Mouse (Mus musculus) skeletal muscle tissue, adult 2 months (tissue): ENCODE results near the gene Ehd4.

Experiments
- DNase-seq: peaks from one replicate; pipeline ENCODE4 v3.0.0-alpha.2; 2012; ENCODE audit warnings: low read depth, low spot score

The Ehd4 gene

DNA sequence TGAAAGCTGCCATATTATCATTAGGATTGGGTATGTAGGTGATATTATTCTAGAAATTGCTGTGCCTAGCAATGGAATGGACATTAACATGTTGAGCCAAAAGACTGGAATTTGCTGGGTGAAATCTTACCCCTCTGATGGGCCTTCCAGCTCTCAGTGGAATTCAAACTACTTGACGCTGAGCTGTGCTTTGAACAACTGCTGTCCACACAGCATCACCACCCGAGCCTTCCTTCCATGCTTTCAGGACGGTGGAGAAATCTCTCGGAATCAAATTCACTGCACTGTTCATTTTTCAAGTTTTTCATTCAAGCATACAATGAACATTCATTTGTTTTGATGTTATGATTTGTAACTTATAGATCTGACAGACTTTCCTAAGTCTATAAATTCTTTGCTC is 10.0 kb downstream of the Ehd4 start:
- DNase-seq: no peak

DNA sequence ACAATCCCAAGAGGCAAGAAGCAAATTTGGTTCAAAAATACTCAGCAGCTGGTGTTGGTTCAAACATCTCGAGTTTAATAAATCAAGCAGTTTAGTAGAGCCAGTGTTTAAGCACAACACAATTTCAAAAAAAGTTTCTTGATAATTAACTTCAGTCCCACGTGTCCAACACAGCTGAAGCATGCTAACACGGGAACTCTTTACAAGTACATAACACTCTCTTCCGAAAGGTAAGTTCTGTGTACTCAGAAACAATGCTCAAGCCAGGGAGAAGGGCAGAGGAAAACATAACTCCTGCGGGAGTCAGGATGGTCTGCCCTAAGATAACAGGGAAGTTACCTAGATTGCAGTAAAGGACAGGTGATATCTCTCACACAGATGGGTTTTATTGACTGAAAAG is 12.1 kb downstream of the Ehd4 start:
- DNase-seq: no peak

DNA sequence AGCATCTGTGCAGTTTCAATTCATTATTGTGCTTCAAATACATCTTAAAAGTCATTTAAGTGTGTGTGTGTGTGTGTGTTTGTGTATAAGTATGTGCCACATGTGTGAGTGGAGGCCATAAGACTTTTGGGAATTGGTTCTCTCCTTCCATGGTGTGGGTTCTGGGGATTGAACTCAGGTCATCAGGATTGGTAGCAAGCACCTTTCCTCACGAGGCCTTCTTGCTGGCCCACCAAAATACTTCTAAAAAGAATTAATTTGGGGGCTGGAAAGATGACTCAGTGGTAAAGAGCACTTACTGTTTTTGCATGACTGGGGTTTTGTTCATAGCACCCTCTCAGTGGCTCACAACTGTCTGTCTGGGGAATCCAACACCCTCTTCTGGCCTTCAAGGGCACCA is 12.7 kb downstream of the Ehd4 start:
- DNase-seq: no peak

- no peak for DNase-seq
Measured at GRCm38 (mm10) chr2:120140326-120140725, 14.1 kb downstream of the Ehd4 start.

GRCm38 (mm10) chr2:120139091-120139490 is 15.3 kb downstream of the Ehd4 start:
- no peak for DNase-seq

DNA sequence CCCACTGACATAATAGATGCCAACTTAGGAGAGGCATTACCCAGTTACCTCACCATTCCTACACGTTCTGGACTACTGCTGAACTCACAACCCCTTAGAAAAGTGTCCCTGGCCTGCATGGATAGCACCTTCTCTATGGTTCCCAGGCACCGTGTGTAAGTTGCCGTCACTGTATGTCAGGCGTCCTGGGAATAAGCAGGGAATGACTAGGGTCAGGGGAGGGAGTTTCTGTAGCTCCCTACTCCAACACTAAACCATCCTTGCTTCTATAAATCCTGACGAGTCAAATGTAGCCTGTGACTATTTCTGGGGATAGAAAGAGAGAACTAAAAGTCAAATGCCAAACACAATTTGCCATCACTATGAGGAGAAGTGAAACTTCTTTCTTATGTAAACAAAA is 17.1 kb downstream of the Ehd4 start:
- no peak for DNase-seq

DNA sequence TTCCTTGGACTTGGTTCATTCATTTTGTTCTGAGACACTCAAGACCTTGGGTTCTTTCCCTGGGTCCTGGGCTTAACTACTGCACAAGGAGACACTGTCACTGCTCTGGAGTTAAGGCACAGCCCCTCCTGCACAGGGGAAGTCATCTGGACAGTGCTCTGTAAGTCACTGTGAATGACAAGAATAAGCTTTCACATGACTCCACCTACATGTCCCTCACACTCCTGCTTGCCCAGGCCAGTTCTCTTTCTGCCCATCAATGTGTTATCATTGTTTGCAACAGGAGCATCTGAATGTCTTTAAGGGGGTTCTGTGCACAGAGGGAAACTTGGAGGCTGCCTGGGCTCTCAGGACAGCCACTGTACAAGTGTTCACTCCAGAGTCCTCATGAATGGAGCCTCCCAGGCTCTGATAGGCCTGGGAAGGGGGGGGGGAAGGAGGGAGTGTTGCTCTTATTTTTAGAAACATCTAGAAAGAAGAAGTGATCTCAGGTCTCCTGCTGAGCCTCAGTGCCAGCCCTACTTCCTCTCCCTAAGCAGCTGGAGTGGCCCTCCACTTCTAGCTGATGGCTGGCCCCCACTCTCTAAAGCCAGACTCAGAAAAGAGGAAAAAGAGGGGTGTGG is 19.8 kb downstream of the Ehd4 start:
- peak; percentile 63 for DNase-seq

- no peak for DNase-seq
Measured at GRCm38 (mm10) chr2:120131881-120132280, 22.5 kb downstream of the Ehd4 start.

- DNase-seq: no peak
Measured at GRCm38 (mm10) chr2:120129252-120129908, 25.0 kb downstream of the Ehd4 start.

DNA sequence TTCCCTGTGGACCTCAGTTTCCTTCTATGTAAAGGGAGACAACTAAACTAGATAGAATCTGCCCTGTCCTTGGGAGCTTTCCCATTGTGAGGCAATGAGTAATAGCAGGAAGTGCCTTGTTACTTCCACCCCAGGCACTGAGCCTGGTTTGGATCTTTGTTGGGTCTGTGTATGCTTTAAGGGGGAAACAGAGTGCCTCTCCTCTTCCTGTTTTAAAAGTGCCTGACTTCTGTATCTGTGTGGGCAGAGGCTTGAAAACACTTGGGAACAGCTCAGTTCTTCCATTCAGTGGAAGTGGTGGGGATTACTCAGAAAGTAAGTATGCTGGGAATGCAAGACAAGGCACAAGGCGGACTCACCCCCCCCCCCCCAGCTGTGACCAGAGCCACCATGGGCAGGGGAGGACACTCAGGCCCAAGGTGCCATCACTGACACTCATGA is 25.8 kb downstream of the Ehd4 start:
- DNase-seq: peak; percentile 57

DNA sequence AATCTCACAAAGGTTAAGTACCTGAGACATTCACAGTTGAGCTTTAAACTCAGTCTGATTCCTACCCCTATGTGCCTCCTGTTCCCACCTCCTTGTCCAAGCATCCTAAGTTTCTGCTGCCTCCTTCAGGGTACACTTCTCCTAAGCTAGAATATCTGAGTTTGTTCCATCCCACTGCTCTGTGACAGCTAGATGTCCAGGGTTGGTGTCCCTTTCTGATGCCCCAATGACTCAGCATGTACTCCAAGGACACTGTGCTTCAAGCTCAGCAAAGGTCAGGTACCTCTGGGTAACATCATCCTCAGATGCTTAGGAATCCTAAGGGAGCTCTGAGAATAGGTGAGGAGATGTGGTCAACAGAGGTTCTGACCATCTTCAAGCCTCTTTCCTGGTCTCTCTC is 26.4 kb downstream of the Ehd4 start:
- DNase-seq: no peak

GRCm38 (mm10) chr2:120126901-120127300 is 27.5 kb downstream of the Ehd4 start:
- DNase-seq: no peak

- DNase-seq: no peak
Measured at GRCm38 (mm10) chr2:120126408-120126807, 28.0 kb downstream of the Ehd4 start.

DNA sequence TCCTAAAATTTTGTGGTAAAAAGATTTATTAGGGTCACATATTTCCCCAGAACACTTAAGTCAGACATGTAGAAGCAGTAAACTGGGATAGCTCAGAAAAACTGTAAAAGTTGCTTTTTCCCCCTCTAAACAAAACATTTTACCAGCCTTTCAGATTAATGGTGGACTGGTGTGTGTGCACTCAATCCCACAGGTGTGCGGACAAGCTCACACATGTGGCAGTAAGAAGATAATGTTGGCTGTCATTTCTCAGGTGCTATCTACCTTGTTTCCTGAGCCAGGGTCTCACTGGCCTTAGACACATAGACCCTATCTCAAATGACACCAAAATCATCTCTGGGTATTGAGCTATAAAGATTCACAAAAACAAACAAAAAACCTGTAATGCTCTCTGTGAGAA is 28.9 kb downstream of the Ehd4 start:
- DNase-seq: no peak

- no peak for DNase-seq
Measured at GRCm38 (mm10) chr2:120124946-120125345, 29.5 kb downstream of the Ehd4 start.

DNA sequence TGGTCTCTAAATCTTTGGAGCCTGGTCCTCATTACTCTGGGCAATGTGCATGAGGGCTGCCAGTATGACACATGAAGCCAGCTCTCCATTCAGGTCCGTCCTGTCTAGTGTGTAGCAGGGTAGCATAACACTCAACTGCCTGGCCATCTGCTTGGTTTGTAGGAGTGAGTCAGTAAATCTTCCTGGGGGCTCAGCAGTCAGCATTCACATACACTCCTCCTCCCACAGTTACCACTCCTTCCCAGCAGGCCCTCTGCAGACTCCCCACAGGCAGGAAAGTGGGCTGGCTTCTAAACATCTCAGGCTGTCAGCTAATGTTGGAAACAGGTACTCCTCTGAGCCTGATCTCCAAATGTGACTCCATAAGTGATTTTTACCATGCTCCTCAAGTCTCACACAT is 30.3 kb downstream of the Ehd4 start:
- no peak for DNase-seq

GRCm38 (mm10) chr2:120122983-120123382 is 31.4 kb downstream of the Ehd4 start:
- no peak for DNase-seq

DNA sequence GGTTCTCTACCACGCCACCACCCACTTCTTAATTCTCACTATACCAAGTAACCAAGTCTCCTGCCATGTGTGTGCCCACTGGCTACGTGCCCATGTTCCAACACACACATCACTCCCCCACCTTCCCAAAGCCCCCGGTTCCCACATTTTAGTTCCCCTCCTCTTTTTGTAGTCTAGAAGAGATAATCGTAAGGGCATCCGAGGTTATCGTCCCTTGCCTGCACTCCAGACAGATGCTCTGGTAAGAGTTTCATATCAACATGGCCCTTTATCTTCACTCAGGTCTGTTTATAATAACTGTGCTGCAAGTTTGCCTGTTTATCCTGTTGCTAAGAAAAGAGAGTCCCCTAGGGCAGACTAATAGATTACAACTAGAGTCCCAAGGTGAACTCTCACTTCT is 37.1 kb downstream of the Ehd4 start:
- no peak for DNase-seq

DNA sequence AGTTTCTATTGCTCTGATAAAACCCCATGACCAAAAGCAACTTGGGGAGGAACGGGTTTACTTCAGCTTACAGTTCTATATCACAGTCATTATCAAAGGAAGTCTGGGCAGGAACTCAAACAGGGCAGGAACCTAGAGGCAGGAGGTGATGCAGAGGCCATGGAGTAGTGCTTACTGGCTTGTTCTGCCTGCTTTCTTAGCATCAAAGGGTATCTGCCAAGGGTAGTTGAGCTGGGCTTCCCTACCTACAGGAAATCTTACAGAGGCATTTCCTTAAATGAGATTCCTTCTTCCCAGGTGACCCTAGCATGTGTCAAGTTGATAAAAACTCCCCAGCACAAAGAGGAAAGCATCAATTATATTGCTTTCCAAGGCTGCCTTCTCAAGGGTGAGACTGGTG is 38.0 kb downstream of the Ehd4 start:
- no peak for DNase-seq

- no peak for DNase-seq
Measured at GRCm38 (mm10) chr2:120114977-120115376, 39.4 kb downstream of the Ehd4 start.

- DNase-seq: no peak
Measured at GRCm38 (mm10) chr2:120113963-120114362, 40.4 kb downstream of the Ehd4 start.

- DNase-seq: peak; percentile 47
Measured at GRCm38 (mm10) chr2:120113476-120113875, 40.9 kb downstream of the Ehd4 start.

- DNase-seq: no peak
Measured at GRCm38 (mm10) chr2:120111596-120111995, 42.8 kb downstream of the Ehd4 start.

DNA sequence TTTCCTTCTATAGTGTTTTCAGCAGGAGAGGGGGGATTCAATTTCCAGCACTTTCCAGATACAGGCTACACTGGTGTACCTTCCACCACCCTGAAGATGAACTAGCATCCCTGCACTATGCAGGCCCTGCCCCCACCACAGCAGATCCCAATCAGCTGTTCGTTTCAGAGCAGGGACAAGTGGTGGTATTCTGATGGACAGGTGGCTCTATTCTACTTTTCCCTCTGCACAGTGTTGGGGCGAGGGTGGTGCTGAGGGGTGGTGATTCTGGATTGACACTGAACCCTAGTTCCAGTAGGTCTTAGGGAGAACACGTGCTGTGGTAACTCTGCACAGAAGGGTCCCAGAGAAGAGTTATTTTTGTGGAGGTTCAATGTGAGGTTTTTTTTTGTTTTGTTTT is 43.2 kb downstream of the Ehd4 start:
- no peak for DNase-seq
